8 mouse cellular contexts compared by ENCODE assay signal in genomic region chr8:95175808-95176207, GRCm38 (mm10). TPM values are rescaled to one million over a fixed set of nuclear protein-coding genes. Genes with fewer than 3 reads are reported as not detected.
DNase-seq lines count a peak whose midpoint lies in the region; ATAC-seq and TF ChIP-seq lines count a peak whose summit lies in the region.

No protein-coding gene starts in this region.

- intact Hi-C loops in left cerebral cortex, postnatal 4 days (cut with DNase I) = no loop called here

- ATAC-seq in lung, embryonic 14.5 days (ENCODE audit: insufficient read depth) = no peak
- peak; percentile 84 for ATAC-seq in forebrain, postnatal 0 days
- ATAC-seq in erythroblast, adult 5-6 weeks (replicated peaks; ENCODE audit: low FRiP score, poor library complexity, severe bottlenecking) = no peak

- H3K9ac ChIP-seq in lung, embryonic 14.5 days = no peak overlapping the region
- peak overlapping the region; percentile 22; the same call in 1 of the 2 replicates for H3K9ac ChIP-seq in forebrain, postnatal 0 days

- 47% methylated on average over 18 of the region's 18 CpGs for WGBS in lung, embryonic 14.5 days
- WGBS in lung, adult 2 months = 61% methylated on average over 18 of the region's 18 CpGs
- WGBS in forebrain, postnatal 0 days = 10% methylated on average over 18 of the region's 18 CpGs

- H3K4me2 ChIP-seq in lung, embryonic 14.5 days = no peak overlapping the region
- 0 out of 2 replicates have a peak overlapping the region, but pooled peaks have one; percentile 18 for H3K4me2 ChIP-seq in forebrain, postnatal 0 days (ENCODE audit: low read depth)

- DNase-seq in lung, embryonic 14.5 days = peak; percentile 32
- no peak for DNase-seq in lung, adult 2 months
- DNase-seq in forebrain, postnatal 0 days = peak; percentile 86
- DNase-seq in left cerebral cortex, postnatal 4 days = peak; percentile 50
- DNase-seq in right cerebral cortex, postnatal 36 days (ENCODE audit: low spot score in 2 of 2) = peak; percentile 11 to 14
- DNase-seq in embryo, embryonic 10.5 days (ENCODE audit: low spot score) = no peak
- DNase-seq in Muller cell, postnatal 12 days (ENCODE audit: inconsistent ontology term) = no peak

- no peak for TF ChIP-seq CTCF in lung, embryonic 14.5 days (IDR thresholded peaks at IDR 0.05; ENCODE audit: low read depth)
- TF ChIP-seq CTCF in lung, adult 2 months (IDR thresholded peaks at IDR 0.05; ENCODE audit: insufficient read depth, low read length) = no peak
- TF ChIP-seq CTCF in forebrain, postnatal 0 days (IDR thresholded peaks at IDR 0.05; ENCODE audit: low read depth) = no peak

- no peaks in the 10 kb centered on the region for H3K4me1 ChIP-seq in lung, embryonic 14.5 days (ENCODE audit: insufficient read depth)
- no peaks in the 10 kb centered on the region for H3K4me1 ChIP-seq in lung, adult 2 months (ENCODE audit: control insufficient read depth, insufficient read depth, low read length)
- peaks cover 5% of the 10 kb centered on the region; the same call in 1 of the 2 replicates for H3K4me1 ChIP-seq in forebrain, postnatal 0 days (ENCODE audit: insufficient read depth)

- H3K9me3 ChIP-seq in lung, embryonic 14.5 days (ENCODE audit: low read depth, low read length) = no peaks in the 10 kb centered on the region
- no peaks in the 10 kb centered on the region for H3K9me3 ChIP-seq in forebrain, postnatal 0 days (ENCODE audit: low read length)

- no peaks in the 10 kb centered on the region for H3K36me3 ChIP-seq in lung, embryonic 14.5 days (ENCODE audit: insufficient read depth)
- no peaks in the 10 kb centered on the region for H3K36me3 ChIP-seq in forebrain, postnatal 0 days (ENCODE audit: insufficient read depth)

- H3K4me3 ChIP-seq in lung, embryonic 14.5 days (ENCODE audit: low read depth, low read length) = no peak overlapping the region
- no peak overlapping the region for H3K4me3 ChIP-seq in lung, adult 2 months (replicated peaks; ENCODE audit: extremely low read depth, low read depth, low read length)
- H3K4me3 ChIP-seq in forebrain, postnatal 0 days (ENCODE audit: low read depth, low read length) = no peak overlapping the region

- no peaks in the 10 kb centered on the region for H3K27me3 ChIP-seq in lung, embryonic 14.5 days (ENCODE audit: insufficient read depth, low read length)
- H3K27me3 ChIP-seq in forebrain, postnatal 0 days (ENCODE audit: insufficient read depth, low read length) = no peaks in the 10 kb centered on the region

- TF ChIP-seq POLR2A in lung, adult 2 months (IDR thresholded peaks at IDR 0.05; ENCODE audit: borderline replicate concordance, extremely low read depth, low read depth, low read length) = no peak

- no peak overlapping the region for H3K27ac ChIP-seq in lung, embryonic 14.5 days (ENCODE audit: low read depth)
- peak overlapping the region; percentile 83 for H3K27ac ChIP-seq in forebrain, postnatal 0 days (ENCODE audit: low read depth, low read length)

RNA-seq across cellular contexts. Expression of gene Kifc3, which starts 26.8 kb away (rescaled TPM):
- polyA plus RNA-seq in lung, embryonic 14.5 days (2014; fragmentation: Nextera tagmentation; extraction: Ambion mirVana) = 17.3 and 20.7 TPM in 2 replicates
- 93.2 and 95.3 TPM in 2 replicates for polyA plus RNA-seq in lung, adult 2 months (2012; rRNA removed)
- total RNA-seq in forebrain, postnatal 0 days (2014; rRNA removed) = 53.9 and 54.1 TPM in 2 replicates
- 32.7 and 33.2 TPM in 2 replicates for polyA plus RNA-seq in forebrain, postnatal 0 days (2015; fragmentation: Nextera tagmentation; extraction: Ambion mirVana)
- 10 to 100 TPM; 63.7 to 65.7 TPM for total RNA-seq in left cerebral cortex, postnatal 4 days (2021)
- total RNA-seq in erythroblast, adult 5-6 weeks (2015; ENCODE audit: low replicate concordance) = 0.96 and 1.0 TPM in 2 replicates
- 0.51 and 1.1 TPM in 2 replicates for total RNA-seq in erythroblast, adult 5-6 weeks (2017; ENCODE audit: low replicate concordance)

Comparison
In these comparisons a context has a peak if more than half of its experiments do, and no peak if none do; other contexts are left out.
1. DNase-seq: peak in lung, embryonic 14.5 days (single experiment), forebrain, postnatal 0 days (single experiment), left cerebral cortex, postnatal 4 days (single experiment) and right cerebral cortex, postnatal 36 days (2 of 2); none in lung, adult 2 months (single experiment), embryo, embryonic 10.5 days (single experiment) and Muller cell, postnatal 12 days (single experiment).
2. RNA of gene Kifc3, which starts 26.8 kb away (total RNA-seq): 63.7 to 65.7 TPM in left cerebral cortex, postnatal 4 days and 53.9 to 54.1 TPM in forebrain, postnatal 0 days; 0.51 to 1.1 TPM in erythroblast, adult 5-6 weeks; every median in the first group is over 10 times any median in the second.